Mouse (Mus musculus) thymus, adult 2 months (tissue): ENCODE data around the gene St6galnac3.

ENCODE experiments used
- CTCF ChIP-seq: fragments of 200-500 bp; IDR thresholded peaks from 2 replicates; pipeline ENCODE4 v1.5.1; 2012; ENCODE audit warnings: mild to moderate bottlenecking, control low read depth, low read length, moderate library complexity, borderline replicate concordance; ENCODE audit not compliant: control insufficient read depth, poor library complexity, insufficient read depth; ENCODE audit errors: extremely low read depth
- POLR2A ChIP-seq: fragments of 200-500 bp; IDR thresholded peaks from 2 replicates; pipeline ENCODE4 v1.6.1; 2012; ENCODE audit warnings: mild to moderate bottlenecking, low read length, control low read depth, moderate library complexity; ENCODE audit not compliant: control insufficient read depth, poor library complexity, insufficient read depth; ENCODE audit errors: extremely low read depth

DNA sequence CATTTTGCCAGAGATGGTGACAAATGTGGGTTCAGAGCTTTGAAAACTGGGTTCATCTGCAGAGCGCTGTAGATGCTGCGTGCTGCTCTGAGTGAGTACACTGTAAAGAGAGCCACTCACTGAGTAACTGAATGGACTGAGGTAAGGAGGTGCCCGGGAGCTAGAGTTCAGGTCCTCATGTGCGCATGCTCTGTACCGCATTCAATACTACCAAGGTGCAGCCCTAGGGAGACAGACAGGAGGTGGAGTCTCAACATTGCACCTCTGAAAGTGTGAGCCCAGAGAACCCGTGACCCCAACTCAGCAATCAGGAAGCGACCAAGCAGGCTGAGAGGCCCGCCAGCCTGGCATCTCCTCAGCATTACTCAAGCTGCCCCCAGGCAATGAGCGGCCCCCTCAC lies 62.2 kb downstream of the St6galnac3 start:
- no peak for TF ChIP-seq CTCF
- TF ChIP-seq POLR2A = no peak
